Mouse (Mus musculus) C2C12 (cell line): ENCODE data around the gene Nrp2.

Experiments used
- CTCF ChIP-seq: IDR thresholded peaks from one replicate; pipeline ENCODE4 v1.5.1; 2011; ENCODE audit not compliant: control insufficient read depth, insufficient read depth, insufficient read length
- FOSL1 ChIP-seq: IDR thresholded peaks from one replicate; pipeline ENCODE4 v1.8.0; 2011; ENCODE audit warnings: mild to moderate bottlenecking, low read length; ENCODE audit not compliant: poor library complexity, insufficient read depth, severe bottlenecking
- MAX ChIP-seq: IDR thresholded peaks from one replicate; pipeline ENCODE4 v1.6.1; 2011; ENCODE audit warnings: mild to moderate bottlenecking, control low read depth
- MYOD1 ChIP-seq: IDR thresholded peaks from one replicate; pipeline ENCODE4 v1.6.1; 2011; ENCODE audit warnings: low read depth; ENCODE audit not compliant: control insufficient read depth, insufficient read length
- USF1 ChIP-seq: IDR thresholded peaks from one replicate; pipeline ENCODE4 v1.6.1; 2011; ENCODE audit warnings: low read depth, mild to moderate bottlenecking, control low read depth, moderate library complexity

DNA sequence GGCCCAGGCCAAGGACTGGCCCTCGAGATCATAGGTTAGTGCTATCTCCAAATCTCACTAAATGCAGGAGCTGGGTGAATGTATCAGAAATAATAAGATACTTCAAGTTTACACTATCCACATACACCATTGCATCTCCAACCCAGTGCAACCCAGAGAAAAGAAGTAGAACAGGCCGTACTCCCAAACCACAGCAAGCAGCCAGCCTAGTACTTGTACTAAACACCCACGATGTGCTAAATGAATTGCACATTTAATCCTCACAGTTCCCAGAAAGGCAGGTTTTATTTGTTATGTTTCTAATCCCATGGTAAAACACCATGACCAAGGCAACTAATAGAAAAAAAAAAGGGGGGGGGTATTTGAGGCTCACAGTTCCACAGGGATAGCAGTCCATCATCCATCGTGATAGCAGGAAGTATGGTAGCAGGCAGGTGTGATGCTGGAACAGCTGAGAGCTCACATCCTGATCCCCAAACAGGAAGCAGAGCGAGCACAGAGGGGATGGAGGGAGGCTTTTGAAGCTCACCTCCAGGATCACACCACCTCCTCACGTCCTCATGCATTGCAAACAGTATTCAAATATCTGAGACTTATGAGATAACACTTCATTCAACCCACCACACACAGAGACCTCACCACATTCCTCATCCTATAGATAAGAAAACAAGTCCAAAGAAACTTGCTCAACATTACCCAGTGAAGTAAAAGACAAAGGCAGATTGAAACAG is 128.8 kb downstream of the Nrp2 start:
- TF ChIP-seq CTCF (no peak), FOSL1 (no peak), MYOD1 (no peak), MAX (no peak), USF1 (no peak)
